Mouse (Mus musculus): ENCODE results near the gene 1810009A15Rik. TPM values are rescaled to one million over a fixed set of nuclear protein-coding genes. Genes with fewer than 3 reads are reported as not detected.
"Not testable (repeated sequence)": the region's sequence is repeated elsewhere in the genome, so short reads cannot be mapped to it uniquely, and the experiment has no call there.

The 1810009A15Rik gene
- total RNA-seq (2015) (51.4 and 70.0 TPM in 2 replicates), total RNA-seq (2017) (74.3 and 91.0 TPM in 2 replicates)

GRCm38 (mm10) chr19:8888511-8889385, at the start of gene 1810009A15Rik, which contains the start of gene Gm49416:
Gene 1810009A15Rik, plus strand, starts transcription at chr19:8888853.
Gene Gm49416, plus strand, starts transcription at chr19:8888926.
- peak; percentile 87 for ATAC-seq (replicated peaks; ENCODE audit: poor library complexity)

- no peak for ATAC-seq (replicated peaks; ENCODE audit: poor library complexity)
Observed at GRCm38 (mm10) chr19:8839103-8839907, 49.3 kb upstream of the 1810009A15Rik start, which contains the start of gene Gng3. Gene Gng3, minus strand, starts transcription at chr19:8839194.

GRCm38 (mm10) chr19:8839908-8840791, 48.5 kb upstream of the 1810009A15Rik start:
- ATAC-seq (replicated peaks; ENCODE audit: poor library complexity) = peak; percentile 56

GRCm38 (mm10) chr19:8841012-8841411, 47.6 kb upstream of the 1810009A15Rik start:
- ATAC-seq (replicated peaks; ENCODE audit: poor library complexity) = no peak

- ATAC-seq (replicated peaks; ENCODE audit: poor library complexity) = no peak
Observed at GRCm38 (mm10) chr19:8842961-8843360, 45.7 kb upstream of the 1810009A15Rik start.

GRCm38 (mm10) chr19:8844371-8845129, 44.1 kb upstream of the 1810009A15Rik start:
- ATAC-seq (replicated peaks; ENCODE audit: poor library complexity) = peak; percentile 66

GRCm38 (mm10) chr19:8848356-8848755, 40.3 kb upstream of the 1810009A15Rik start:
- no peak for ATAC-seq (replicated peaks; ENCODE audit: poor library complexity)

- ATAC-seq (replicated peaks; ENCODE audit: poor library complexity) = no peak
Observed at GRCm38 (mm10) chr19:8850402-8850901, 38.2 kb upstream of the 1810009A15Rik start, which contains the start of gene Lrrn4cl. Gene Lrrn4cl, plus strand, starts transcription at chr19:8850768.

GRCm38 (mm10) chr19:8851639-8852038, 37.0 kb upstream of the 1810009A15Rik start:
- ATAC-seq (replicated peaks; ENCODE audit: poor library complexity) = no peak

GRCm38 (mm10) chr19:8852236-8852928, 36.3 kb upstream of the 1810009A15Rik start:
- no peak for ATAC-seq (replicated peaks; ENCODE audit: poor library complexity)

GRCm38 (mm10) chr19:8853117-8853516, 35.5 kb upstream of the 1810009A15Rik start:
- ATAC-seq (replicated peaks; ENCODE audit: poor library complexity) = no peak

GRCm38 (mm10) chr19:8857689-8858088, 31.0 kb upstream of the 1810009A15Rik start:
- ATAC-seq (replicated peaks; ENCODE audit: poor library complexity) = peak; percentile 80

GRCm38 (mm10) chr19:8859018-8859417, 29.6 kb upstream of the 1810009A15Rik start:
- no peak for ATAC-seq (replicated peaks; ENCODE audit: poor library complexity)

- no peak for ATAC-seq (replicated peaks; ENCODE audit: poor library complexity)
Observed at GRCm38 (mm10) chr19:8864265-8864664, 24.4 kb upstream of the 1810009A15Rik start.

- not testable (repeated sequence) for ATAC-seq (replicated peaks; ENCODE audit: poor library complexity)
Observed at GRCm38 (mm10) chr19:8870381-8870780, 18.3 kb upstream of the 1810009A15Rik start.

GRCm38 (mm10) chr19:8870838-8871237, 17.8 kb upstream of the 1810009A15Rik start:
- ATAC-seq (replicated peaks; ENCODE audit: poor library complexity) = peak; percentile 6; the same call in 1 of the 2 replicates

- peak; percentile 99 for ATAC-seq (replicated peaks; ENCODE audit: poor library complexity)
Observed at GRCm38 (mm10) chr19:8871267-8872186, 17.1 kb upstream of the 1810009A15Rik start, which contains the start of gene Ubxn1. Gene Ubxn1, plus strand, starts transcription at chr19:8871496.
